Mouse (Mus musculus) liver, postnatal 0 days (tissue): Measurements from ENCODE around the gene Zswim3. TPM values are rescaled to one million over a fixed set of nuclear protein-coding genes. Genes with fewer than 3 reads are reported as not detected.

Experiments used
- ATAC-seq: fragments of 200-750 bp; cut with Nextera tagmentation; 2 replicates; pipeline ENCODE4 v1.8.0; 2017; ENCODE audit warnings: mild to moderate bottlenecking, moderate library complexity
- DNase-seq: peaks from one replicate; pipeline ENCODE4 v3.0.0-alpha.2; 2016
- H3K27ac ChIP-seq: fragments of 300-500 bp; sonication (generic); 2 replicates; pipeline ENCODE4 v1.5.1; 2014; ENCODE audit warnings: antibody characterized with exemption, moderate library complexity, mild to moderate bottlenecking, low read depth
- H3K27me3 ChIP-seq: fragments of 300-500 bp; sonication (generic); 2 replicates; pipeline ENCODE4 v1.6.1; 2014; ENCODE audit warnings: low read length, control low read depth, mixed read lengths; ENCODE audit not compliant: insufficient read depth
- H3K36me3 ChIP-seq: fragments of 300-500 bp; sonication (generic); replicated peaks from 2 replicates; pipeline ENCODE4 v1.6.1; 2014; ENCODE audit warnings: mild to moderate bottlenecking, control low read depth, low read length, moderate library complexity, mixed read lengths; ENCODE audit not compliant: insufficient read depth
- H3K4me1 ChIP-seq: fragments of 300-500 bp; sonication (generic); 2 replicates; pipeline ENCODE4 v1.6.1; 2014; ENCODE audit warnings: antibody characterized with exemption, mild to moderate bottlenecking, control low read depth; ENCODE audit not compliant: insufficient read depth
- H3K4me2 ChIP-seq: fragments of 300-500 bp; sonication (generic); 2 replicates; pipeline ENCODE4 v1.6.1; 2014; ENCODE audit warnings: low read depth, mild to moderate bottlenecking, low read length, moderate library complexity, mixed read lengths
- H3K4me3 ChIP-seq: fragments of 300-500 bp; sonication (generic); 2 replicates; pipeline ENCODE4 v1.5.1; 2014; ENCODE audit warnings: low read depth, low read length
- H3K9ac ChIP-seq: fragments of 300-500 bp; sonication (generic); replicated peaks from 2 replicates; pipeline ENCODE4 v1.6.1; 2014; ENCODE audit warnings: mild to moderate bottlenecking, moderate library complexity
- H3K9me3 ChIP-seq: fragments of 300-500 bp; sonication (generic); 2 replicates; pipeline ENCODE4 v1.6.1; 2016; ENCODE audit warnings: mild to moderate bottlenecking, control low read depth, low read length, mixed read lengths
- CTCF ChIP-seq: sonication (generic); IDR thresholded peaks from 2 replicates; pipeline ENCODE4 v1.5.1; 2016; ENCODE audit warnings: antibody characterized with exemption, low read depth
- EP300 ChIP-seq: IDR thresholded peaks from 2 replicates; pipeline ENCODE4 v1.6.1; 2016; ENCODE audit warnings: antibody characterized with exemption, low read depth, mild to moderate bottlenecking
- WGBS: fragments of 180-500 bp; shearing (Covaris S2); extraction: QIAGEN DNeasy Blood & Tissue Kit; methylation state at CpG from one replicate; pipeline ENCODE4 v1.1.7; 2014; ENCODE audit not compliant: insufficient replicate concordance; 5-methylcytosine and 5-hydroxymethylcytosine counted together
- polyA plus RNA-seq: library from polyadenylated mRNA; unstranded; fragments of >200 nt; fragmentation: Nextera tagmentation; extraction: Ambion mirVana; gene quantifications from 2 replicates; pipeline ENCODE4 v1.2.1, GENCODE M21; 2015

The Zswim3 gene
- polyA plus RNA-seq, 1 experiment from 2014 or later, result 2.2 TPM

DNA sequence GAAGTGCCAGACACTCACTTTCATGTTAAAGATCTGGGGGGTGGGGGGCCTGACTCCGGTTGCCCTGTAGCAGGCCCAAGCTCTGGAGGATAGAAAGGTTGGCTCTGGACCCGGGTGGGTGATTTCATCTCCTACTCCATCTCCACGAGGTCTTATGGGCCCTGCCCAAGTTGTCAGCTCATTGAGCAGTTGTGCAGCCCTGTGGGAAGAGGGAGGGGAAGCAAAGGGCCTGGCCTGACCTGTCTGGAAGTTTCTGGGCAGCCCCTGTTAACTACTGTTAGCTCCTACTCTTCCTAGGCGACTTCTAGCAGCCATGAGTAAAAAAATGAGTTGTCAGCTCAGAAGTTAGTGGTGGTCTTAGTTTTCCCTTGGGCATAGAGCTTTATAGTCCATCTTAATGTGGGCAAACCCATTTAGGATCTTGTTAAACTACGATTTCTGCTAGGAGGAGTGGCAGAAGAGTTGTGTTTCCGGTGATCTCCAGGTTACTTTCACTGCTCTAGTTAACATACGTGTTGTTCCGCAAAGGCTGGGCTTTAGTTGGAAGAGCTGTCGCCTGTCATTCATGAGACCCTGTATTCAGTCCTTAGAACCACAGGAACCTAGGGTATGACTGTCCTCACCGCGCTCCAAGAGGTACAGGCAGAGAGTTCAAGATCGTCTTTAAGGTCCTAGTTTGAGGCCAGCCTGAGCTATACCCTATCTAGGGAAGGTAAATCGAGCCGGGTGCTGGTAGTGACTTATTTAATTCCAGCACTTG lies 31.5 kb upstream of the Zswim3 start:
- WGBS, result 68% methylated on average over 14 of the region's 14 CpGs
- Histone ChIP-seq H3K4me2 (peak overlapping the region; percentile 94), H3K4me3 (peak overlapping the region; percentile 0; the same call in 1 of the 2 replicates), H3K27ac (peak overlapping the region; percentile 86), H3K9ac (peak overlapping the region; percentile 3), H3K9me3 (no peaks in the 10 kb centered on the region), H3K36me3 (peaks cover 24% of the 10 kb centered on the region), H3K4me1 (peaks cover 27% of the 10 kb centered on the region), H3K27me3 (peaks cover 6% of the 10 kb centered on the region; the same call in 1 of the 2 replicates)
- DNase-seq (no peak), ATAC-seq (no peak)
- TF ChIP-seq EP300, result no peak
- TF ChIP-seq CTCF, result no peak

- WGBS, result 47% methylated on average over 5 of the region's 5 CpGs
- peak overlapping the region; percentile 94 for H3K4me2 ChIP-seq
- DNase-seq, result no peak
- H3K9me3 ChIP-seq, result no peaks in the 10 kb centered on the region
- H3K4me1 ChIP-seq, result peaks cover 27% of the 10 kb centered on the region
- ATAC-seq, result peak; percentile 16; the same call in 1 of the 2 replicates
- TF ChIP-seq CTCF (no peak), EP300 (peak; percentile 53)
- H3K27me3 ChIP-seq, result peaks cover 6% of the 10 kb centered on the region; the same call in 1 of the 2 replicates
- peak overlapping the region; percentile 86 for H3K27ac ChIP-seq
- H3K4me3 ChIP-seq, result peak overlapping the region; percentile 0; the same call in 1 of the 2 replicates
- H3K9ac ChIP-seq, result peak overlapping the region; percentile 3
- peaks cover 24% of the 10 kb centered on the region for H3K36me3 ChIP-seq
These were observed 30.9 kb upstream of the Zswim3 start for GRCm38 (mm10) chr2:164773989-164774364.

DNA sequence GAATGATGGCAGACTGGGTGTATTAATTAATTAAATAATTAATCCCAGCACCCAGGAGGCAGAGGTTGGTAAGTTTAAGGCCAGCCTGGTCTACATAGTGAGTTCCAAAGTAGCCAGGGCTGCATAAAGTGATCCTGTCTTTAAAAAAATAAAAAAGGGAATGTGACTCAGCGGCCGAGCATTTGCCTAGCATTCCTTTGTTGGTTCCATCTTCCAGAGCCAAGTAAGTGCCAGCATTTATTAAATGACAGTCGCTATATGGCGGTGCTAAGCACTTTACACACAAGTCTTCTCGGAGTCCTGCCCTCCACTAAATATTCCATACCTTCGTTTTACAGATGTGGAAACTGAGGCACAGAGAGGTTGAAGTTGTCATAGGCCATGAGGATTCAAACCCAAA lies 28.8 kb upstream of the Zswim3 start:
- H3K36me3 ChIP-seq, result peaks cover 23% of the 10 kb centered on the region
- WGBS, result 83% methylated on average over 6 of the region's 6 CpGs
- DNase-seq, result no peak
- H3K27ac ChIP-seq, result no peak overlapping the region
- H3K27me3 ChIP-seq, result peaks cover 6% of the 10 kb centered on the region; the same call in 1 of the 2 replicates
- no peak overlapping the region for H3K4me2 ChIP-seq
- no peak overlapping the region for H3K9ac ChIP-seq
- H3K4me1 ChIP-seq, result peaks cover 19% of the 10 kb centered on the region
- H3K4me3 ChIP-seq, result no peak overlapping the region
- TF ChIP-seq EP300 (no peak), CTCF (no peak)
- ATAC-seq, result no peak
- no peaks in the 10 kb centered on the region for H3K9me3 ChIP-seq

DNA sequence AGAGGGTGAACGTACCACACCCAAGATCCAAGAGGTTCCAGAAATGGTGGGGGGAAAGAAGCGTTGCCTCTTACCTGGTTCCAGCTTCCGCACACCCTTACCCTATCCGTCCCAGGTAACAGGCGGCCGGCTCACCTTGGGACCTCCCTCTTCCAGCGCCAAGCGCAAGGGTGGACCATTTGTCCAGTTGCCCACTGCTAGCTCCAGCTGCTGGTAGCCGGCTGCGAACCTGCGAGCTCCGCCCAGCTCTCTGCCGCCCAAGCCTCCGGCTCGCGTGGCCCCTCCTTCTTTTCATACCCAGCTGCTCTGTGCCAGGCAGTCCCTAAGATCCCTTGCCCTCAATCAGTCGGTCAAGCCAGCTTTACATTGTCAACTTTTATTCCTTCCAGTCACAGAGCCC lies 28.1 kb upstream of the Zswim3 start:
- Histone ChIP-seq H3K4me1 (peaks cover 13% of the 10 kb centered on the region), H3K4me3 (no peak overlapping the region), H3K27ac (no peak overlapping the region), H3K9me3 (no peaks in the 10 kb centered on the region), H3K9ac (no peak overlapping the region), H3K4me2 (no peak overlapping the region), H3K27me3 (peaks cover 6% of the 10 kb centered on the region; the same call in 1 of the 2 replicates), H3K36me3 (peaks cover 16% of the 10 kb centered on the region)
- TF ChIP-seq EP300 (no peak), CTCF (no peak)
- no peak for ATAC-seq
- 60% methylated on average over 17 of the region's 17 CpGs for WGBS
- DNase-seq, result no peak

DNA sequence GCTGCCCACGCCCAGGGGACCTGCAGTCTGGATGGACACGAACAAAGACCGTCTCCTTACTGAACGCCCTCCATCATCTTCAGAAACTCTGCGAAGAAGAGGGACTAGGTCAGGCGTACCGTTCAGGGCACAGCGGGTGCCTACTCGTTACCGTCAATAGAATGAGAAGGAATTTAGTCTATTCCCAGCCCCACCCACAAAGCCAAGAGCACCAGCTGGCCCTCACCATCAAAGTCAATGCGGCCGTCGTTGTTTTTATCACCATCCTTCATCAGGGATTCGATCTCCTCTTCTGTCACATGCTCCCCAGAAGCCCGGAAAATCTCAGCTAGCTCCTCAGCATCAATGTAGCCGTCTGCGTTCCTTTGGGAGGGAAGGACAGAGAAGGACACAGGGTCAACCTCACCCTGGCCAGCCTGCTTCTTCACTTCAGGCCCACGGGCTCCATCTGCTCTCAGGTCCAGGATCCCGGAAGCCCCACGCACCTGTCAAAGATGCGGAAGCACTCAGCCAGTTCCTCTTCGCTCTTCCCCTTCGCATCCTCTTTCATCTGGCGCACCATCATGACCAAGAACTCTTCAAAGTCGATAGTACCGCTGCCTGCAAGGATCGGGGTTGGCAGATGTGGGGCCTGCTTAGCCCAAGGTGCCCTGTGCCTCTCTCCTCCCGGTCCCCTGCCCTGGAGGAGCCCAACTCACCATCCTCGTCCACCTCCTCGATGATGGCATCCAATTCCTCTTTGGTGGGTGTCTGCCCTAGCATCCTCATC lies 27.5 kb upstream of the Zswim3 start:
- H3K36me3 ChIP-seq, result peaks cover 10% of the 10 kb centered on the region
- 79% methylated on average over 30 of the region's 30 CpGs for WGBS
- no peak for TF ChIP-seq EP300
- no peak for TF ChIP-seq CTCF
- no peak overlapping the region for H3K9ac ChIP-seq
- DNase-seq (no peak), ATAC-seq (no peak)
- H3K27me3 ChIP-seq, result peaks cover 6% of the 10 kb centered on the region; the same call in 1 of the 2 replicates
- peaks cover 8% of the 10 kb centered on the region for H3K4me1 ChIP-seq
- H3K27ac ChIP-seq, result no peak overlapping the region
- no peak overlapping the region for H3K4me3 ChIP-seq
- H3K9me3 ChIP-seq, result no peaks in the 10 kb centered on the region
- H3K4me2 ChIP-seq, result no peak overlapping the region

DNA sequence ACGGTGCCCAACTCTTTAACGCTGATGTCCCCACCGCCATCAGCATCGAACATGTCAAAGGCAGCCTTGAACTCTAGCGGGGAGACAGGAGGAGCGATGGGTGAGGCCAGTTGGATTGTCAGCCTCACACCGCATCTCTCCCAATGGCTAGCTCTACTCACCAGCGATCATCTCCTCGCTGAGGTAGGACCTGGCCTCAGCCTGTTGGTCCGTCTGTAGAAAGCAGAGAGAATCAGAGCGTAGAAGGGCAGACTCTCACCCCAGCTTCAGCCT lies 26.9 kb upstream of the Zswim3 start:
- H3K36me3 ChIP-seq, result peaks cover 7% of the 10 kb centered on the region; the same call in 1 of the 2 replicates
- ATAC-seq (no peak), DNase-seq (no peak)
- no peak overlapping the region for H3K4me2 ChIP-seq
- peaks cover 8% of the 10 kb centered on the region for H3K4me1 ChIP-seq
- 88% methylated on average over 11 of the region's 11 CpGs for WGBS
- no peaks in the 10 kb centered on the region for H3K9me3 ChIP-seq
- no peak overlapping the region for H3K9ac ChIP-seq
- no peak overlapping the region for H3K4me3 ChIP-seq
- TF ChIP-seq EP300 (no peak), CTCF (no peak)
- no peak overlapping the region for H3K27ac ChIP-seq
- H3K27me3 ChIP-seq, result peaks cover 6% of the 10 kb centered on the region; the same call in 1 of the 2 replicates
